Mouse (Mus musculus): Measurements from ENCODE around the gene Pank4.

Gene Pank4

DNA sequence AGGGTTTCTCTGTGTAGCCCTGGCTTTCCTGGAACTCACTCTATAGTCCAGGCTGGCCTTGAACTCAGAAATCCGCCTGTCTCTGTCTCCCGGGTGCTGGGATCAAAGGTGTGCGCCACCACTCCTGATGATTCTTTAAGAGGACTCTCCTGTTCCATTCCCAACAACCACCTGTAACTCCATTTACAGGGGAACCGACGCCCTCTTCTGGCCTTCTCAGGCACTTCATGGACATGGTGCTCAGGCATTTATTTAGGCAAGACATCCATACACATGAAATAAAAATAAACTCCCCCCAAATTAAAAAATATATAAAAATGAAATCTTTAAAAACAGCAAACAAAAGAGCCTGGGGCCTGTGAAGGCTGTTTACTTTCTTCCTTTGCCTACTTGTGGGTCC lies 3.2 kb downstream of the Pank4 start:
- DNase-seq (ENCODE audit: low spot score in 2 of 2) = no peak

GRCm38 (mm10) chr4:154972546-154972945 lies 8.6 kb downstream of the Pank4 start:
- no peak for DNase-seq (ENCODE audit: low spot score in 2 of 2)

DNA sequence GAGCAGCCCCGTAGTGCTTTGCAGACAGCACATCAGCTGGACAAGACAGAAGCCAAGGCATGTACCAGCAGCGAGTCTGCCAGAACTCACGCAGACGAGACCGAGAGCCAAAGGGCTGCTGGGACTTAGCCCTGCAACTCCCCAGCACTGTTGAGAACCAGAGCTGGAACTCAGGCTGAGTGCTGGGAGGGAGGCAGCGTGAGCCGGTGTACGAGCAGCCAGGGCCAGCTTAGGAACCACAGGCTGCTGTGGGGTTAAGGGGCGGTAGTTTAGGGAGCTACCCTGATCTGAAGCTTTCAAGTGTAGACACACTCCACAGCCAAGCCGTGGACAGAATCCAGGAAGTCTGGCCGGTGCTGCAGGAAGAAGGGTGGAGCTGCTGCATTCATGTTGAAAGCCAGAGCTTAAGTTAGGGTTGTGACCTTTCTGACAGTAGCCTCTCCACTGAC lies 10.3 kb downstream of the Pank4 start:
- no peak for DNase-seq (ENCODE audit: low spot score in 2 of 2)

DNA sequence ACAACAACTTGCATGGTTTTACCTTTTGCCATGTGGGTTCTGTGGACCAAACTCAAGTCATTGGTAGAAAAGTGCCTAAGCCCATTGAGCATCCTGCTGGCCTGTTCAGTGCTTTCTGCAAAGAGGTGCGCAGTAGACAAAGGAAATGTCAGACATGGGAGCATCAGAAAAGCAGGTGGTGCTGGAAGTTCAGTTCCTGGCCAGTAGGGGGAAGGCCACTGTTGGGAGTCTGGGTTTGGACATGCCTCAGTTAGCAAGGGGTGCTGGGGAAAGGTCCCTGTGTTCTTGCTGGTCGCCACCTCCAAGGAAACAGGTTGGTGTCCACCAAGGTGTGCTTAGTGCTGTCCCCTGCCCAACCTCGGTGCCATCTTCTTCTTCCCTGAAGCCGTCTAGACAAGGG lies 16.2 kb downstream of the Pank4 start:
- DNase-seq (ENCODE audit: low spot score in 2 of 2) = no peak

DNA sequence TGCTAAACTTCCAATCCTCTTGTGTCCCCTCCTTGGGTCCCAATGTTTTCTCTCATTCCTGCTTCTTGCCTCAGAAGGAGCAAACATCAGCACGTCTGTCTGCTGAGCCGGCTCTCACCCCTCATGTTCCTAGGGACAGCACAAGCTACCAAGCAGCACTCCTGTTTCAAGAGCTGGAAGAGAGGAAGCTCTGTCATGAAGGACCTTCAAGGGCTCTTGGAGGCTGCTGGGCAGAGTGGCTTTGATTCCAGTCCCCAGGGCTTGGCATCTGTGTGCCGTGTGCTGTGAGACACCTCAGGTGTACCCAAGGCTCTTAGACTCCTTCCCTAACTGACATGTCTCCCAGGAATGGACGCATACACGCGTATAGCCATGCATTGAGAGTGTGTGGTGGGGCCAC lies 17.2 kb downstream of the Pank4 start:
- DNase-seq (ENCODE audit: low spot score in 2 of 2) = no peak

DNA sequence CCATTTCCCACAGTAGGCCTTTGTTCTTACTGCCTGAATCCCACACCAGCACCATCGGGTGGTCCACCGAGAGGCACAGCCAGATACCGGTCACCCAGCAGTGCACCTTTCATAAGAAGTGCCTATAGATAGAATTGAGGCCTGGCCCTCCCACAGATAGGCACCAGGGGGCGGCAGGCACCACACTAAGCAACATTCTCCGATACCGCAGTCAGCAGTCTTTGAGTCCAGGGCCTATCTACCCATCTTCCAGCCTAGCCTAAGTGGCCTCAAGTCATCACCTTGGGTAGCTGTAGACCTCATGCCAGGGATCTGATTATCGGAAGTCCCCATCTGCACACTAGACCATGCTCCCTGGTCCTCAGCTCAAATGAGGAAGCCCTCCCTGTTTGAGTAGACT lies 17.6 kb downstream of the Pank4 start:
- DNase-seq (ENCODE audit: low spot score in 2 of 2) = peak in 1 of 2 experiments; percentile 38

GRCm38 (mm10) chr4:154982247-154983120 lies 18.6 kb downstream of the Pank4 start:
- DNase-seq (ENCODE audit: low spot score in 2 of 2) = no peak

GRCm38 (mm10) chr4:154983767-154984166 lies 19.8 kb downstream of the Pank4 start:
- DNase-seq (ENCODE audit: low spot score in 2 of 2) = no peak

- DNase-seq (ENCODE audit: low spot score in 2 of 2) = no peak
Measured at GRCm38 (mm10) chr4:154985151-154985777, 21.3 kb downstream of the Pank4 start.

DNA sequence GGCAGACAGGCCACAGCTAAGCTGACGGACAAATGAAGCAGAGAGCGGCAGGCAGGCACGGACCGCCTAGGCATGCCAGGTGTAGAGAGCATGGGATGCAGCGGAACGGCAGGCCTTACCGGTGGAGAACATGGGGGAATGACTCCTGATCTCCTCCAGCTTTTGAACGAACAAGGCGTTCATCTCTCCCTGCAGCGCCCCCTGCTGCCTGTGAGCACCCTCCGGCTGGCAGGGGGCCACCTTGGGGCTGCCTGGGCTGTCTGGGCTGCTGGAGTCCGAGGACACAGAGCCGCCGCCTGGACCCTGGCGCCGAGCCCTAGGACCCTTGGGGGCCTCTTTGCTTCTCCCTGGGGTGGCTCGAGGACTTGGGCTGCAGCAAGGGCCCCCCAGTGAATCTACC lies 22.2 kb downstream of the Pank4 start:
- DNase-seq (ENCODE audit: low spot score in 2 of 2) = peak; percentile 70 to 90

DNA sequence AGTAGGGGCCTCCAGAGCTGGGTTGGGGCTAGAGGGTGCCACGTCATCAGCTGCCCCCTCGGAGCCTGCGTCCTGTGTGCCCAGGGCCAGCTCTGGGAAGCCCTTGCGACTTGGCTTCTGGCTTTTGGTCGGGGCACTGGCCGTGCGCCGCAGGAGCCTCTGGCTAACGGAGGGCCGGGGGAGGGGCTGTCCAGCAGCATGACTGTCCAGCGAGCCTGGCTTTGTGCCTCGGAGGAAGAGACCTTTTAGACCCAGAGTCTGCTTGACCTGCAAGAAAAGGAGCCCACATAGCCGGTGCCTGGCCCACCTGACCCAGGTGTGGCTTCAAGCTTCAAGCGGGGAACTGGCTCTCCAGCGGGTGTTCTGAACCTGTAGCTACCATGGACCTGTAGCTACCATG lies 22.8 kb downstream of the Pank4 start:
- DNase-seq (ENCODE audit: low spot score in 2 of 2) = no peak

DNA sequence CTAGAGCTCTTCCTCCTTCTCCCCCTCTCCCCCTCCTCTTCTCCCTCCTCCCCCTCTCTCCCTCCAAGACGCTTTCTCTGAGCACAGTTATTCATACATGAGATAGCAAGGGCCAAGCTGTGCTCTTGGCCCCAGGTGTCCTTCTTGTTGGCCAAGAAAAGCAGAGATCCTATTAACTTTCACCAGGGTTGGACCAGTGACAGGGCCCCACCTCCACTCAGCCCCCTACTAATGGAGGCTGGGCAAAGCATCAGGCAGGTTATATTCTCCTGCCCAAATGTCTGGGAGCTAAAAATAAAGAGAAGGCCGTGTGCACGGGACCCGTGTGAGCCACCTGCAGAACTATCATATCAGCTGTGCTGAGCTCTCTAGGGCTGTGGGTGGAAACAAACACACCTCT lies 31.0 kb downstream of the Pank4 start:
- no peak for DNase-seq (ENCODE audit: low spot score in 2 of 2)

DNA sequence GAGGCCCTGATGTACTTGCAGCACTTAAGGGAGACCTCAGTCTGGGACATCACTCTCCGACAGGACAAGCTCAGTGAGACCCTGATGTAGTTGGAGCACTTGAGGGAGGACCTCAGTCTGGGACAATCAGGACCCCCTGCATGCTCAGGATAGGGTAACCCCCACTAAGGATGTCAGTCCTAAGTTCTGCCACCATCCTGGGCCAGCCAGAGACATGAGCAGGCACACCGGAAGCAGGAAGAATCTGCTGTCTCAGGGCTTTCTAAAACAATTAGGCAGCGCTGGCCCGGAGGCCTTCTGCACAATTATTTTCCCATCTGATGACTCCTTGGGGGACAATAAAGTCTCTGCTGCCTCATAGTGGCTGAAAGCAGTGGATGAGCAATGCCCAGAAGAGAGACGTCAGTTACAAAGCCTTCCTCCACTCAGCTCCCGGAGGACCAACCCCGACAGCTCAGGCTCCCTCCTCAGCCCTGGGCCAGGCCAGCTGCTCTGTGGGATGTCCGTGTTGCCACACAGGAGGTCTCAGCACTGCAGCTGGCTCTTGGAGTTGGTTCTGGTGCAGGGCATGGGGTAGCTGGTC lies 32.7 kb downstream of the Pank4 start:
- no peak for DNase-seq (ENCODE audit: low spot score in 2 of 2)

- no peak for DNase-seq (ENCODE audit: low spot score in 2 of 2)
Measured at GRCm38 (mm10) chr4:154999379-154999778, 35.5 kb downstream of the Pank4 start.

DNA sequence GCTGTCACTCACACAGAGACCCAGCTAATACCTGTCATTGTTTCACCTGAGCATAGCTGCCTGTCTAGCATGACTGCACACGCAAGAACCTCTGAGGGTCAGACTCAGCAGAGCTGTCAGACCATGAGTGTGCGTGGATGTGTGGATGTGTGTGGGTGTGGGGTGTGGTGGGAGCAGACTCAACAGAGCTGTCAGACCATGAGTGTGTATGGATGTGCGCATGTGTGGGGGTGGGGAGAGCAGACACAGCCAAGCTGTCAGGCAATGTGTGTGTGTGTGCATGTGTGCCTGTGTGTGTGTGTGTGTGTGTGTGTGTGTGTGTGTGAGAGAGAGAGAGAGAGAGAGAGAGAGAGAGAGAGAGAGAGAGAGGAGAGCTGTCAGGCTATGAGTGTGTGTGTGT lies 41.4 kb downstream of the Pank4 start:
- no peak for DNase-seq (ENCODE audit: low spot score in 2 of 2)

DNA sequence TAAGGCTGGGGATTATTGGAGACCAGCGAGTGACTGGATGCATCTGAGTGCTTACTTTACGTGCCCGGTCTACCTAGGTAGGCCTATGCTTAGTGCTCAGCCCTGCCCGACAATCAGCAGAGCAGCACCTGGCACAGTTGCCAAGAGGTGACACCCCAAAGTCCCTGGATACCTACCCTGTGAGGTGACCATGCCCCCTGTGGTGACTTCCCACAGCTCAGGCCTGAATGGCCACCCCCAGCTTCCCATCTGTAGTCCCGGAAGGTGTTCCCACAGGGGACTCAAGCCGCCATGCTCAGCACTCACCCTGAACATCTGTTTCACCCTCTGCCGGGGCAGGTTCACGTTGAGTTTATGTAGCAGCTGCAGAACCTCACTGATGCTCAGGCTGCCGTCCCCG lies 42.4 kb downstream of the Pank4 start:
- DNase-seq (ENCODE audit: low spot score in 2 of 2) = no peak

GRCm38 (mm10) chr4:155007641-155008040 lies 43.7 kb downstream of the Pank4 start:
- no peak for DNase-seq (ENCODE audit: low spot score in 2 of 2)

- DNase-seq (ENCODE audit: low spot score in 2 of 2) = no peak
Measured at GRCm38 (mm10) chr4:155008075-155008474, 44.2 kb downstream of the Pank4 start.

DNA sequence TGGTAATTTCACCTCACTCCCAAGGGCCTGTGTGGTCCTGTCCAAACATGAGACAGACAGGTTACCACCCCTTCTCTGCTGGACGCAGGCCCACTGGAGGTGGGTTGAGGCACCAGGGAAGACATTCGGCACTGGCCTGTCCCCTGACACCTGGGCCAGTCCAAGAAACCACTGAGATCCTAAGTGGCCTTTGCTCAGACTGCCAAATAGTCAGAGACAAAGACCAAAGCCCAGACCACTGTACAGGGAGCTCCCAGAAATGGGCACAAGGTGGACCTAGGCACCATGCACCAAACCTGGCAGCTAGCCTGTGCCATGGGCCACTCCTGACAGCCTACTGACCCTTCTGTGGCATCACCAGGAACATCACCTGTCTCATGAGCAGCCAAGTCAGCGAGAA lies 45.3 kb downstream of the Pank4 start:
- no peak for DNase-seq (ENCODE audit: low spot score in 2 of 2)

- no peak for DNase-seq (ENCODE audit: low spot score in 2 of 2)
Measured at GRCm38 (mm10) chr4:155010870-155011269, 46.9 kb downstream of the Pank4 start.

DNA sequence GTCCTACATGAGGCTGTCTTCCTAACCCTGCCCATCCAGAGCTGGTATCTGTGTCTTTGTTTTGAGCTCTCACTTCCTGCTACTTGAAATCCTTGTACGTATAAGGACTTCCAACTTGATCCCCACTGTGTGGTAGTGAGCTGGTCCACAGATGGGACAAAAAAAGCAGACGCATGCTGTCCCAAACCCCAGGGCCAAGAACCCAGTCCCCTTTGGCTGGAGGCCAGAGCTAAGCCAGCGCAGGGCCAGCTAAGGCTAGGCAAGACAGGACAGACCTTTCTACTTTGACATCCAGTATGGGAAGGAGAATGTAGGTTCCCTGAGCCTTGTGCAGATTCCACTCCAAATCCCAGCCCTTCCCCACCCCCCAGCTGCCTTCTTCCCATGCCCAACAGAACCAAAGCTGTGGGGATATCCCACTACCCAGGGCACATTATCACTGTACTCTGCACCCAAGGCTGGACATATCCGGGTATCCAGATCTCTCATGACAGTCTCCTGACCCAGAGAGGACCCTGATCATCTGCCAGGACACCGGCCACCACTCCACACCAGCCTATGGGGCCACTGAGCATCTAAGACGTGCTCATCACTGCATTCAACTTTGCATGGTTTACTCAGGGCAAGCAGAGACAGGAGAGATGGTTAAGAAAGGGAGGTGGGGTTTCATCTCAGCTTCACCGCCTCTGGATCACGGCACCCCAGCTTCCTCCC lies 47.5 kb downstream of the Pank4 start:
- no peak for DNase-seq (ENCODE audit: low spot score in 2 of 2)

DNA sequence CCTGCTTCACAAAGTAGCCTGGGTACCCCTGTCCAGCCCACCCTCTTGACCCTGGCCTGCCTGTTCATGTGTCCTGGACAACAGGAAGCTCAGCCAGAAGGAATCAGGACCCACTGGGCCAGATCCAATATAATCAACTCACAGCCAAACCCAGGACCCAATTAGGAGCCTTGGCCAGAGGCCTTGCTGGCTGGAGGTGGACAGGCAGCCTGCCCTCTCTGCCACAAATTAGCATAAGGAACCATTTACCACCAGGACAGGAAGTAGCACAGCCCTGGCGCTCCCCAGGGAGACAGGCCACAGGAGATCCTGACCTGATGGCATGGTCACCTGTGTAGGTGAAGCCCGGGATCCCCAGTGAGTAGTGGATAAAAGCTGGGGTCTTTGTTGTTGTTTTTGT lies 48.2 kb downstream of the Pank4 start:
- no peak for DNase-seq (ENCODE audit: low spot score in 2 of 2)
